Mouse (Mus musculus): ENCODE measurements around the gene Entpd7. TPM values are rescaled to one million over a fixed set of nuclear protein-coding genes. Genes with fewer than 3 reads are reported as not detected.
A peak's percentile ranks its signal among the peaks of the same experiment; 100 is the strongest.

The Entpd7 gene
- polyA plus RNA-seq, 1 experiment from 2014 or later: 8.1 TPM

- H3K4me1 ChIP-seq (replicated peaks; ENCODE audit: control insufficient read depth, insufficient read depth): no peaks in the 10 kb centered on the region
- H3K36me3 ChIP-seq (ENCODE audit: control insufficient read depth, insufficient read depth, low read length): peaks cover 8% of the 10 kb centered on the region
- no peak overlapping the region for H3K27ac ChIP-seq (replicated peaks)
- TF ChIP-seq CTCF (IDR thresholded peaks at IDR 0.05; ENCODE audit: low read depth): no peak
- no peak for TF ChIP-seq EP300 (optimal IDR thresholded peaks at IDR 0.05)
- H3K9ac ChIP-seq (ENCODE audit: low read length): no peak overlapping the region
- H3K27me3 ChIP-seq (ENCODE audit: control insufficient read depth, insufficient read depth, low read length): no peaks in the 10 kb centered on the region
- H3K4me3 ChIP-seq (ENCODE audit: low read depth, low read length): no peak overlapping the region
- ATAC-seq (ENCODE audit: low FRiP score, low TSS enrichment) (no peak), DNase-seq (ENCODE audit: low spot score) (no peak)
- H3K9me3 ChIP-seq (ENCODE audit: control insufficient read depth, low read length): no peaks in the 10 kb centered on the region
- WGBS: 97% methylated on average over 11 of the region's 11 CpGs
- H3K4me2 ChIP-seq (replicated peaks; ENCODE audit: low read depth): no peak overlapping the region
These were observed 30.6 kb downstream of the Entpd7 start for GRCm38 (mm10) chr19:43720061-43720460.

GRCm38 (mm10) chr19:43722891-43723290, 33.4 kb downstream of the Entpd7 start:
- Histone ChIP-seq H3K27ac (replicated peaks) (no peak overlapping the region), H3K9ac (ENCODE audit: low read length) (no peak overlapping the region), H3K36me3 (ENCODE audit: control insufficient read depth, insufficient read depth, low read length) (peaks cover 12% of the 10 kb centered on the region), H3K4me2 (replicated peaks; ENCODE audit: low read depth) (no peak overlapping the region), H3K4me1 (replicated peaks; ENCODE audit: control insufficient read depth, insufficient read depth) (no peaks in the 10 kb centered on the region), H3K4me3 (ENCODE audit: low read depth, low read length) (no peak overlapping the region), H3K9me3 (ENCODE audit: control insufficient read depth, low read length) (no peaks in the 10 kb centered on the region), H3K27me3 (ENCODE audit: control insufficient read depth, insufficient read depth, low read length) (no peaks in the 10 kb centered on the region)
- no peak for DNase-seq (ENCODE audit: low spot score)
- 84% methylated on average over 8 of the region's 8 CpGs for WGBS
- no peak for ATAC-seq (ENCODE audit: low FRiP score, low TSS enrichment)
- TF ChIP-seq CTCF (IDR thresholded peaks at IDR 0.05; ENCODE audit: low read depth) (no peak), EP300 (optimal IDR thresholded peaks at IDR 0.05) (no peak)

GRCm38 (mm10) chr19:43723501-43723900, 34.0 kb downstream of the Entpd7 start:
- DNase-seq (ENCODE audit: low spot score): no peak
- 69% methylated on average over 10 of the region's 10 CpGs for WGBS
- Histone ChIP-seq H3K9me3 (ENCODE audit: control insufficient read depth, low read length) (no peaks in the 10 kb centered on the region), H3K4me3 (ENCODE audit: low read depth, low read length) (no peak overlapping the region), H3K36me3 (ENCODE audit: control insufficient read depth, insufficient read depth, low read length) (peaks cover 18% of the 10 kb centered on the region), H3K27ac (replicated peaks) (no peak overlapping the region), H3K4me2 (replicated peaks; ENCODE audit: low read depth) (no peak overlapping the region), H3K4me1 (replicated peaks; ENCODE audit: control insufficient read depth, insufficient read depth) (no peaks in the 10 kb centered on the region), H3K27me3 (ENCODE audit: control insufficient read depth, insufficient read depth, low read length) (no peaks in the 10 kb centered on the region), H3K9ac (ENCODE audit: low read length) (no peak overlapping the region)
- TF ChIP-seq CTCF (IDR thresholded peaks at IDR 0.05; ENCODE audit: low read depth) (no peak), EP300 (optimal IDR thresholded peaks at IDR 0.05) (no peak)
- no peak for ATAC-seq (ENCODE audit: low FRiP score, low TSS enrichment)

GRCm38 (mm10) chr19:43724194-43724593, 34.7 kb downstream of the Entpd7 start:
- no peak for ATAC-seq (ENCODE audit: low FRiP score, low TSS enrichment)
- Histone ChIP-seq H3K9ac (ENCODE audit: low read length) (no peak overlapping the region), H3K36me3 (ENCODE audit: control insufficient read depth, insufficient read depth, low read length) (peaks cover 25% of the 10 kb centered on the region), H3K4me1 (replicated peaks; ENCODE audit: control insufficient read depth, insufficient read depth) (no peaks in the 10 kb centered on the region), H3K4me2 (replicated peaks; ENCODE audit: low read depth) (no peak overlapping the region), H3K27ac (replicated peaks) (no peak overlapping the region), H3K27me3 (ENCODE audit: control insufficient read depth, insufficient read depth, low read length) (no peaks in the 10 kb centered on the region), H3K9me3 (ENCODE audit: control insufficient read depth, low read length) (no peaks in the 10 kb centered on the region), H3K4me3 (ENCODE audit: low read depth, low read length) (no peak overlapping the region)
- WGBS: 92% methylated on average over 20 of the region's 20 CpGs
- TF ChIP-seq CTCF (IDR thresholded peaks at IDR 0.05; ENCODE audit: low read depth) (no peak), EP300 (optimal IDR thresholded peaks at IDR 0.05) (no peak)
- no peak for DNase-seq (ENCODE audit: low spot score)

GRCm38 (mm10) chr19:43724821-43725220, 35.3 kb downstream of the Entpd7 start:
- ATAC-seq (ENCODE audit: low FRiP score, low TSS enrichment) (no peak), DNase-seq (ENCODE audit: low spot score) (no peak)
- Histone ChIP-seq H3K4me1 (replicated peaks; ENCODE audit: control insufficient read depth, insufficient read depth) (no peaks in the 10 kb centered on the region), H3K27me3 (ENCODE audit: control insufficient read depth, insufficient read depth, low read length) (no peaks in the 10 kb centered on the region), H3K9me3 (ENCODE audit: control insufficient read depth, low read length) (no peaks in the 10 kb centered on the region), H3K27ac (replicated peaks) (no peak overlapping the region), H3K36me3 (ENCODE audit: control insufficient read depth, insufficient read depth, low read length) (peaks cover 23% of the 10 kb centered on the region), H3K4me2 (replicated peaks; ENCODE audit: low read depth) (no peak overlapping the region), H3K9ac (ENCODE audit: low read length) (no peak overlapping the region), H3K4me3 (ENCODE audit: low read depth, low read length) (no peak overlapping the region)
- TF ChIP-seq CTCF (IDR thresholded peaks at IDR 0.05; ENCODE audit: low read depth): no peak
- TF ChIP-seq EP300 (optimal IDR thresholded peaks at IDR 0.05): no peak
- WGBS: 88% methylated on average over 7 of the region's 7 CpGs

GRCm38 (mm10) chr19:43726510-43727146, 37.2 kb downstream of the Entpd7 start:
- peaks cover 23% of the 10 kb centered on the region for H3K36me3 ChIP-seq (ENCODE audit: control insufficient read depth, insufficient read depth, low read length)
- H3K4me3 ChIP-seq (ENCODE audit: low read depth, low read length): no peak overlapping the region
- 91% methylated on average over 15 of the region's 15 CpGs for WGBS
- H3K4me1 ChIP-seq (replicated peaks; ENCODE audit: control insufficient read depth, insufficient read depth): no peaks in the 10 kb centered on the region
- ATAC-seq (ENCODE audit: low FRiP score, low TSS enrichment): peak; percentile 63
- no peak overlapping the region for H3K4me2 ChIP-seq (replicated peaks; ENCODE audit: low read depth)
- no peak overlapping the region for H3K27ac ChIP-seq (replicated peaks)
- TF ChIP-seq EP300 (optimal IDR thresholded peaks at IDR 0.05) (no peak), CTCF (IDR thresholded peaks at IDR 0.05; ENCODE audit: low read depth) (no peak)
- H3K9me3 ChIP-seq (ENCODE audit: control insufficient read depth, low read length): no peaks in the 10 kb centered on the region
- H3K27me3 ChIP-seq (ENCODE audit: control insufficient read depth, insufficient read depth, low read length): no peaks in the 10 kb centered on the region
- no peak for DNase-seq (ENCODE audit: low spot score)
- no peak overlapping the region for H3K9ac ChIP-seq (ENCODE audit: low read length)
